In the genomic region with DNA sequence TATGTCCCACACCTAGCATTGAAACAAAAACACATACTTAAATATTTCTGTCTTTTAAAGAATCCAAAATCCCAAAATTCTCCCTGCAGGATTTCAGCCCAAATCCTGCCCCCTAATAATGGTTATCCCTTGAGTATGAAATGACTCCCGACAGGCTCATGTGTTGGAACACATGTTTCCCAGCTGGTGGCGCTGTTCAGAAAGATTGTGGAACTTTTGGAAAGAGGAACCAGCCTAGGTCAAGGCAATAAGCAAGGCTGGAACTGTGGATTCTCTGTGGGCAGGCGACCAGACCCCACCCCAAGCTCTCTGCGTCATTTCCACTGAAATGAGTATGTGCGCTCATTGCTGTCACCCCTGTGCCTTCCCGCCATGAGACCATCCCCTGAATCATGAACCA, we compare ENCODE assay signal across 12 mouse cellular contexts. TPM values are rescaled to one million over a fixed set of nuclear protein-coding genes. Genes with fewer than 3 reads are reported as not detected.
DNase-seq lines count a peak whose midpoint lies in the region; ATAC-seq lines count a peak whose summit lies in the region.
"Had no signal": no experiment of that assay in that cellular context is flagged by ENCODE, and none has a peak within 500 bp of the region (broad histone marks: within the 10 kb centered on the region; RNA-seq: fewer than 3 reads in every experiment).

No protein-coding gene starts in this region.

- H3K27ac ChIP-seq in liver, embryonic 12.5 days, result no peak overlapping the region
- no peak overlapping the region for H3K27ac ChIP-seq in midbrain, embryonic 13.5 days
- H3K27ac ChIP-seq: limb, embryonic 10.5 days had no signal

- H3K4me3 ChIP-seq in liver, embryonic 12.5 days, result no peak overlapping the region
- no peak overlapping the region for H3K4me3 ChIP-seq in midbrain, embryonic 13.5 days (replicated peaks)
- H3K4me3 ChIP-seq: limb, embryonic 10.5 days; myocyte had no signal

- H3K4me1 ChIP-seq in liver, embryonic 12.5 days, result no peaks in the 10 kb centered on the region
- H3K4me1 ChIP-seq in midbrain, embryonic 13.5 days (replicated peaks), result no peaks in the 10 kb centered on the region
- H3K4me1 ChIP-seq: limb, embryonic 10.5 days had no signal

- no peak overlapping the region for H3K9ac ChIP-seq in liver, embryonic 12.5 days
- H3K9ac ChIP-seq in midbrain, embryonic 13.5 days (replicated peaks), result no peak overlapping the region

- H3K4me2 ChIP-seq in liver, embryonic 12.5 days, result no peak overlapping the region
- H3K4me2 ChIP-seq in midbrain, embryonic 13.5 days (replicated peaks), result no peak overlapping the region

- H3K9me3 ChIP-seq in liver, embryonic 12.5 days (replicated peaks), result no peaks in the 10 kb centered on the region
- no peaks in the 10 kb centered on the region for H3K9me3 ChIP-seq in midbrain, embryonic 13.5 days
- H3K9me3 ChIP-seq: limb, embryonic 10.5 days had no signal

- no peak for ATAC-seq in liver, embryonic 12.5 days
- no peak for ATAC-seq in midbrain, embryonic 13.5 days

- peaks cover 40% of the 10 kb centered on the region for H3K36me3 ChIP-seq in liver, embryonic 12.5 days
- H3K36me3 ChIP-seq in midbrain, embryonic 13.5 days, result peaks cover 39% of the 10 kb centered on the region

- no peaks in the 10 kb centered on the region for H3K27me3 ChIP-seq in liver, embryonic 12.5 days (replicated peaks)
- no peaks in the 10 kb centered on the region for H3K27me3 ChIP-seq in midbrain, embryonic 13.5 days

- 69% methylated on average over 6 of the region's 6 CpGs for WGBS in liver, embryonic 12.5 days (ENCODE audit: insufficient replicate concordance)
- WGBS in midbrain, embryonic 13.5 days, result 87% methylated on average over 6 of the region's 6 CpGs

- peak; percentile 22 for DNase-seq in embryo, embryonic 10 days (ENCODE audit: low spot score)
- DNase-seq in embryo, embryonic 9.5 days (ENCODE audit: extremely low spot score), result no peak
- peak; percentile 13 for DNase-seq in liver
- DNase-seq in brain, adult 2 months (ENCODE audit: low read depth, low spot score), result peak; percentile 31
- peak; percentile 27 for DNase-seq in retina, embryonic 14.5 days (ENCODE audit: low spot score)
- no peak for DNase-seq in cerebellum, postnatal 36 days
- DNase-seq: cerebellum, postnatal 25 days; gastrocnemius, postnatal 25 days had no signal

RNA-seq across cellular contexts. Expression of a gene that starts 20.1 kb away (rescaled TPM):
- 35.0 and 36.3 TPM in 2 replicates for polyA plus RNA-seq in liver, embryonic 12.5 days (2016; fragmentation: Nextera tagmentation; extraction: Ambion mirVana)
- polyA plus RNA-seq in midbrain, embryonic 13.5 days (2015; fragmentation: Nextera tagmentation; extraction: Ambion mirVana), result 37.1 and 39.7 TPM in 2 replicates

RNA-seq across cellular contexts. Expression of a gene that starts 20.3 kb away (rescaled TPM):
- polyA plus RNA-seq in liver, embryonic 12.5 days (2016; fragmentation: Nextera tagmentation; extraction: Ambion mirVana), result 22.6 and 23.9 TPM in 2 replicates
- 41.7 and 42.4 TPM in 2 replicates for polyA plus RNA-seq in midbrain, embryonic 13.5 days (2015; fragmentation: Nextera tagmentation; extraction: Ambion mirVana)

Comparison
In these comparisons a context has a peak if more than half of its experiments do, and no peak if none do; other contexts are left out.
1. DNase-seq: peak in embryo, embryonic 10 days (single experiment), liver (single experiment), brain, adult 2 months (single experiment) and retina, embryonic 14.5 days (single experiment); none in embryo, embryonic 9.5 days (single experiment) and cerebellum, postnatal 36 days (0 of 2).